Mouse (Mus musculus): ENCODE data around the gene Pigk. TPM values are rescaled to one million over a fixed set of nuclear protein-coding genes. Genes with fewer than 3 reads are reported as not detected.

Gene Pigk
- polyA plus RNA-seq, 1 experiment from 2014 or later: 44.3 TPM

DNA sequence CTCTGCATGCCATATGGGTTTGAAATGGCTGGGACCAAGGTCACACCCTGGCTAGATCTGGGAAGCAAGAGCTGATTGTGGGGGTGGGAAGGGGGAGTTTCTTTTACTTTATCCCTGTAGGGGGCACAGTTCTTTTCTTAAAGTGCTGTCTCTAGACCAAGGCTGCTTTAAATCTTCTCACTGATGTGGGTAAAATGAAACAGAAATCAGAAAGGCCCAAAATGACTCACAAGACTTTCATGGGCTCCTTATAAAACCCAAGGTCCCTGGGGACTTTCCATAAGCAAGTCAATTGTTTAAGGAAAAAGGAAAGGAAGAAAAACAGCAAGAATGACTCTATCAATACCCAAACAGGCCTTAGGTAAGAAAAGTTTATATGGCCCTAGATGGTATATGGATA, 172.8 kb downstream of the Pigk start:
- Histone ChIP-seq H3K4me1 (ENCODE audit: control insufficient read depth in 2 of 2, insufficient read depth in 2 of 2, low read length in 2 of 2) (peaks cover 6 to 8% of the 10 kb centered on the region in 2 experiments), H3K4me2 (ENCODE audit: low read length) (no peak overlapping the region), H3K4me3 (ENCODE audit: control insufficient read depth in 1 of 2, insufficient read depth in 1 of 2, low read depth in 1 of 2, low read length in 2 of 2) (no peak overlapping the region), H3K9me3 (ENCODE audit: control insufficient read depth, low read length) (no peaks in the 10 kb centered on the region), H3K9ac (ENCODE audit: low read length) (no peak overlapping the region), H3K27ac (replicated peaks in 1 of 2; ENCODE audit: control insufficient read depth in 1 of 2, insufficient read depth in 1 of 2, low read depth in 2 of 2, low read length in 2 of 2) (no peak overlapping the region), H3K36me3 (ENCODE audit: control insufficient read depth, insufficient read depth, low read length) (no peaks in the 10 kb centered on the region), H3K27me3 (ENCODE audit: control insufficient read depth, insufficient read depth, low read length) (no peaks in the 10 kb centered on the region)
- no peak for ATAC-seq (ENCODE audit: insufficient number of reproducible peaks, insufficient read depth, low FRiP score, low read depth)

DNA sequence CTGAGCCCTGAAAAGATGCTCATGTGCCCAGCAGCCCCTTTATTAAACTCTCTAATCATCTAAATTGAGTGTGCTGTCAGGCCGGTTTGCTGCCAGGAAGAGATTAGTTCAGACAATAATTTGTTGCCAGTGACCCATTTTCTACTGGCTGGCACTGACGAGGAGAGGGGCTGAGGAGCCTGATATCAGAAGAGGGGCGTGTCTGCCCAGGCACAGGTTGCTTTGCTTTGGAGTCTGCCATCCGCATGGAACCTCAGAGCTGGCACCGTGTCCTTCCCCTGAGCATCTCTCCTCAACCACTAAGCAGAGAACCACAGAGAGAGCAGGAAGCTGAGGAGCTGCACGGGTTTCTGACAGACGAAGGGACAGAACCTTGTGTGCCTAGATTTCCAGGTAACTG, 174.2 kb downstream of the Pigk start:
- no peaks in the 10 kb centered on the region for H3K27me3 ChIP-seq (ENCODE audit: control insufficient read depth, insufficient read depth, low read length)
- no peak overlapping the region for H3K4me3 ChIP-seq (ENCODE audit: control insufficient read depth in 1 of 2, insufficient read depth in 1 of 2, low read depth in 1 of 2, low read length in 2 of 2)
- peaks cover 6 to 8% of the 10 kb centered on the region in 2 experiments for H3K4me1 ChIP-seq (ENCODE audit: control insufficient read depth in 2 of 2, insufficient read depth in 2 of 2, low read length in 2 of 2)
- H3K4me2 ChIP-seq (ENCODE audit: low read length): no peak overlapping the region
- no peak overlapping the region for H3K27ac ChIP-seq (replicated peaks in 1 of 2; ENCODE audit: control insufficient read depth in 1 of 2, insufficient read depth in 1 of 2, low read depth in 2 of 2, low read length in 2 of 2)
- 65% methylated on average over 7 of the region's 7 CpGs for WGBS
- H3K9ac ChIP-seq (ENCODE audit: low read length): no peak overlapping the region
- no peaks in the 10 kb centered on the region for H3K9me3 ChIP-seq (ENCODE audit: control insufficient read depth, low read length)
- no peak for ATAC-seq (ENCODE audit: insufficient number of reproducible peaks, insufficient read depth, low FRiP score, low read depth)
- no peaks in the 10 kb centered on the region for H3K36me3 ChIP-seq (ENCODE audit: control insufficient read depth, insufficient read depth, low read length)

DNA sequence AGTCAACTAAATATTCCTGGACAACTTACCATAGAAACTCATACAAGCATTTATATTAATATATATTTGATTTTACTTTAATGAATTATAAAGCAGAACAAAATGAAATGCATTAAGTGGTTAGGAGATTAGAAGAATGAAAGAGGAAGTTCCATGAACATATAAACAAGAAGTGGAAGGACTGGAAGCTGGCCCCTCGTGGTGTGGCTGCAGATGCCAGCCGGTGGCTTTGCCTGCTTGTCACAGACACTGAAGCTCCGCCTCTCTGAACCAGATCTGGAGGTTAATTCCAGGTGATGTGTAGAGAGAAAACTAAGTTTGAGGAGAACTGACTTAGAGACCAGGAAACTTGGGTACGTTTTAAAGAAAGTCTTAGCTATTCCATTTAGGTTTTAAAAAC, 181.0 kb downstream of the Pigk start:
- Histone ChIP-seq H3K27me3 (ENCODE audit: control insufficient read depth, insufficient read depth, low read length) (no peaks in the 10 kb centered on the region), H3K9ac (ENCODE audit: low read length) (no peak overlapping the region), H3K4me1 (ENCODE audit: control insufficient read depth in 2 of 2, insufficient read depth in 2 of 2, low read length in 2 of 2) (no peaks in the 10 kb centered on the region), H3K9me3 (ENCODE audit: control insufficient read depth, low read length) (no peaks in the 10 kb centered on the region), H3K36me3 (ENCODE audit: control insufficient read depth, insufficient read depth, low read length) (no peaks in the 10 kb centered on the region), H3K4me3 (ENCODE audit: control insufficient read depth in 1 of 2, insufficient read depth in 1 of 2, low read depth in 1 of 2, low read length in 2 of 2) (no peak overlapping the region), H3K4me2 (ENCODE audit: low read length) (no peak overlapping the region), H3K27ac (replicated peaks in 1 of 2; ENCODE audit: control insufficient read depth in 1 of 2, insufficient read depth in 1 of 2, low read depth in 2 of 2, low read length in 2 of 2) (no peak overlapping the region)
- 49% methylated on average over 4 of the region's 4 CpGs for WGBS
- ATAC-seq (ENCODE audit: insufficient number of reproducible peaks, insufficient read depth, low FRiP score, low read depth): no peak

DNA sequence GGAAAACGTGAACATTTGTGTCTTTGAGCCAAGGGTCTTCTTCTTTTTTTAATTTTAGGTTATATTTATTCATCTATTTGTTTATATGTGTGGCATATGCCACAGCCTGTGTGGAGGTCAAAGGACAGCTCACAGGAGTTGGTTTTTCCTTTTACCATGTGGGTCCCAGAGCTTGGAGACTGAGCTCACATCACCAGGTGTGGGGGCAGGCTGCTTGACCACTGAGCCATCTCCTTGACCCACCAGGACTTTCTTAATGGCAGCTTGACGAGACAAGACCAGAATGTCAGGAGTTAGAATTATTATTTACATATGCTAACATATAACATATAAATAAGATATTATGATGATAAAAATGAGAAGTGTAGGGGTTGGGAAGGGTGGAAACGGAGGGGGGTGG, 182.2 kb downstream of the Pigk start:
- H3K36me3 ChIP-seq (ENCODE audit: control insufficient read depth, insufficient read depth, low read length): no peaks in the 10 kb centered on the region
- H3K4me1 ChIP-seq (ENCODE audit: control insufficient read depth in 2 of 2, insufficient read depth in 2 of 2, low read length in 2 of 2): no peaks in the 10 kb centered on the region
- no peak for ATAC-seq (ENCODE audit: insufficient number of reproducible peaks, insufficient read depth, low FRiP score, low read depth)
- no peak overlapping the region for H3K4me2 ChIP-seq (ENCODE audit: low read length)
- H3K4me3 ChIP-seq (ENCODE audit: control insufficient read depth in 1 of 2, insufficient read depth in 1 of 2, low read depth in 1 of 2, low read length in 2 of 2): no peak overlapping the region
- no peak overlapping the region for H3K27ac ChIP-seq (replicated peaks in 1 of 2; ENCODE audit: control insufficient read depth in 1 of 2, insufficient read depth in 1 of 2, low read depth in 2 of 2, low read length in 2 of 2)
- no peak overlapping the region for H3K9ac ChIP-seq (ENCODE audit: low read length)
- no peaks in the 10 kb centered on the region for H3K9me3 ChIP-seq (ENCODE audit: control insufficient read depth, low read length)
- H3K27me3 ChIP-seq (ENCODE audit: control insufficient read depth, insufficient read depth, low read length): no peaks in the 10 kb centered on the region
- 63% methylated on average over 3 of the region's 3 CpGs for WGBS

DNA sequence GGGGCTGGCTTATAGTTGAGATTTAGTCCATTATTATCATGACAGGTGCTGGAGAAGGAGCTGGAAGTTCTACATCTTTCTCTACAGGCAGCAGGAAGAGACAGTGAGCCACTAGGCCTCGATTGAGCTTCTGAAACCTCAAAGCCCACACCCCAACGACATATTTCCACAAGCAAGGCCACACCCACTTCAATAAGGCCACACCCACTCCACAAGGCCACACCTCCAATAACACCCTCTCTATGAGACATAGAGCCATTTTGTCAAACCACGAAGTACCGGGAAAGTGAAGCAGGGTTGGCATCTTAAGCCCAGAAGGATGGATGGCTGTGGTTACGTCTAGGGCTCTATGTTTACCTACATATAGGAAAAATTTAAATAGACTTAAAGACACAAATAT, 183.3 kb downstream of the Pigk start:
- no peak overlapping the region for H3K4me2 ChIP-seq (ENCODE audit: low read length)
- 86% methylated on average over 5 of the region's 5 CpGs for WGBS

DNA sequence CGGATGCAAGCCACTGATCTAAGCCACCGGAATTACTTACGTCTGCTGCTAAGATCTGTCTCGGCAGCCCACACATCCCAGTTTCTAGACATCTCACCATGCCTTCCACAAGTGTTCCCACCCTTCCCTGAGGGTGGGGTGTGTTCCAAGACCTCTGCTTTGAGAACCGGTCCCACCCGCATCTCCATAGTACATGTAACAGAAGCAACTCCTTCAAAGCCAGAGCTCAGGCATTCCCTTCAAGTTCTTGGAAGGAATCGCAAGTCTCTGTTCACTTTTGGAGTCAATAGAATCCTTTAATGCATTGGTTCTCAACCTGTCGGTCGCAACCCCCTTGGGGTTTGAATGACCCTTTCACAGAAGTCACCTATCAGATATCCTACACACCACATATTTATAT, 185.0 kb downstream of the Pigk start:
- Histone ChIP-seq H3K27me3 (ENCODE audit: control insufficient read depth, insufficient read depth, low read length) (no peaks in the 10 kb centered on the region), H3K4me3 (ENCODE audit: control insufficient read depth in 1 of 2, insufficient read depth in 1 of 2, low read depth in 1 of 2, low read length in 2 of 2) (no peak overlapping the region), H3K4me2 (ENCODE audit: low read length) (no peak overlapping the region), H3K9me3 (ENCODE audit: control insufficient read depth, low read length) (no peaks in the 10 kb centered on the region), H3K4me1 (ENCODE audit: control insufficient read depth in 2 of 2, insufficient read depth in 2 of 2, low read length in 2 of 2) (no peaks in the 10 kb centered on the region), H3K9ac (ENCODE audit: low read length) (no peak overlapping the region), H3K36me3 (ENCODE audit: control insufficient read depth, insufficient read depth, low read length) (no peaks in the 10 kb centered on the region), H3K27ac (replicated peaks in 1 of 2; ENCODE audit: control insufficient read depth in 1 of 2, insufficient read depth in 1 of 2, low read depth in 2 of 2, low read length in 2 of 2) (no peak overlapping the region)
- WGBS: 89% methylated on average over 9 of the region's 9 CpGs
- no peak for ATAC-seq (ENCODE audit: insufficient number of reproducible peaks, insufficient read depth, low FRiP score, low read depth)

More for the DNA sequence above, 183.3 kb downstream of the Pigk start:
- no peak overlapping the region for H3K4me3 ChIP-seq (ENCODE audit: control insufficient read depth in 1 of 2, insufficient read depth in 1 of 2, low read depth in 1 of 2, low read length in 2 of 2)
- no peak overlapping the region for H3K9ac ChIP-seq (ENCODE audit: low read length)
- H3K27me3 ChIP-seq (ENCODE audit: control insufficient read depth, insufficient read depth, low read length): no peaks in the 10 kb centered on the region
- H3K27ac ChIP-seq (replicated peaks in 1 of 2; ENCODE audit: control insufficient read depth in 1 of 2, insufficient read depth in 1 of 2, low read depth in 2 of 2, low read length in 2 of 2): no peak overlapping the region
- H3K36me3 ChIP-seq (ENCODE audit: control insufficient read depth, insufficient read depth, low read length): no peaks in the 10 kb centered on the region
- no peak for ATAC-seq (ENCODE audit: insufficient number of reproducible peaks, insufficient read depth, low FRiP score, low read depth)
- H3K9me3 ChIP-seq (ENCODE audit: control insufficient read depth, low read length): no peaks in the 10 kb centered on the region
- H3K4me1 ChIP-seq (ENCODE audit: control insufficient read depth in 2 of 2, insufficient read depth in 2 of 2, low read length in 2 of 2): no peaks in the 10 kb centered on the region

DNA sequence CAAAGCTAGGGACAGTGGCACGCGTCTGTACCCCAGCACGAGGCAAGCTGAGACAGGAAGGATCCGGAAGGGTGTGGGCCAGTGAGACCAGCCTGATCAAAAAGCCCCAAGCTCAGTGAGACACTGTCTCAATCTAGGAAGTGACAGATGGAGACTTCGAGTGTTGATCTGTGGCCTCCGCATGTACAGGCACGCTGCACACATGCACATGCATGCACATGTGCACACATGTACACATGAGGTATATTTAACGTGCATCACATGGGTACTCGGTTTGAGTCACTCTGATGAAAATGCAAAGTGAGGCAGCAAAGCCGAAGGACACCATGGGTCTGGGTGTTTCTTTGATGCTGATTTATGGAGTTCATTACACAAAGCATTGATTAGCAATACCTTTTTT, 191.1 kb downstream of the Pigk start:
- H3K27me3 ChIP-seq (ENCODE audit: control insufficient read depth, insufficient read depth, low read length): no peaks in the 10 kb centered on the region
- WGBS: 86% methylated on average over 10 of the region's 10 CpGs
- no peak overlapping the region for H3K27ac ChIP-seq (replicated peaks in 1 of 2; ENCODE audit: control insufficient read depth in 1 of 2, insufficient read depth in 1 of 2, low read depth in 2 of 2, low read length in 2 of 2)
- H3K36me3 ChIP-seq (ENCODE audit: control insufficient read depth, insufficient read depth, low read length): no peaks in the 10 kb centered on the region
- H3K9me3 ChIP-seq (ENCODE audit: control insufficient read depth, low read length): no peaks in the 10 kb centered on the region
- no peak overlapping the region for H3K9ac ChIP-seq (ENCODE audit: low read length)
- H3K4me2 ChIP-seq (ENCODE audit: low read length): no peak overlapping the region
- no peak for ATAC-seq (ENCODE audit: insufficient number of reproducible peaks, insufficient read depth, low FRiP score, low read depth)
- H3K4me3 ChIP-seq (ENCODE audit: control insufficient read depth in 1 of 2, insufficient read depth in 1 of 2, low read depth in 1 of 2, low read length in 2 of 2): no peak overlapping the region
- H3K4me1 ChIP-seq (ENCODE audit: control insufficient read depth in 2 of 2, insufficient read depth in 2 of 2, low read length in 2 of 2): no peaks in the 10 kb centered on the region; a peak in 1 of 4 replicates

DNA sequence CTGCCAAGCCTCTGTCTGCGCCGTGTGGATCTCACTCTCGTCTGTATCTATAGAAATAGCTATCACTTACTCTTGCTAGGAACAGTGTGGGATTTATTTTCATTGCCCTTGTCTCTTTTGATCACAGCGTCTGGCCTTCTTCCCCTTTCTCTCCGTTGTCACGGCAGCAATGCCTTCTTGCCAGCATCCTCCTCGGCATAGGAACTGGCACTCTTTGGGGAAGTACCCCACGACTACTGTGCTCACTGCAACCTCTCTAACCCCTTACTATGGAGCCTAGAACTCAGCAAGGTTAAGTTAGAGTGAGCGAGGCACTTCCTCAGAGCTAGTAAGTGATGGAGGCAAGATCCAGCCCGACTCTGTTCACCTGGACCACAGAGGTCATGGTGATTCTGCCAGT, 191.9 kb downstream of the Pigk start:
- Histone ChIP-seq H3K4me2 (ENCODE audit: low read length) (no peak overlapping the region), H3K36me3 (ENCODE audit: control insufficient read depth, insufficient read depth, low read length) (no peaks in the 10 kb centered on the region), H3K9ac (ENCODE audit: low read length) (no peak overlapping the region), H3K27me3 (ENCODE audit: control insufficient read depth, insufficient read depth, low read length) (no peaks in the 10 kb centered on the region), H3K4me1 (ENCODE audit: control insufficient read depth in 2 of 2, insufficient read depth in 2 of 2, low read length in 2 of 2) (no peaks in the 10 kb centered on the region; a peak in 1 of 4 replicates), H3K9me3 (ENCODE audit: control insufficient read depth, low read length) (no peaks in the 10 kb centered on the region), H3K4me3 (ENCODE audit: control insufficient read depth in 1 of 2, insufficient read depth in 1 of 2, low read depth in 1 of 2, low read length in 2 of 2) (no peak overlapping the region), H3K27ac (replicated peaks in 1 of 2; ENCODE audit: control insufficient read depth in 1 of 2, insufficient read depth in 1 of 2, low read depth in 2 of 2, low read length in 2 of 2) (no peak overlapping the region)
- ATAC-seq (ENCODE audit: insufficient number of reproducible peaks, insufficient read depth, low FRiP score, low read depth): no peak
- WGBS: 67% methylated on average over 10 of the region's 10 CpGs
